Mouse (Mus musculus): ENCODE measurements around the gene Prkce. TPM values are rescaled to one million over a fixed set of nuclear protein-coding genes. Genes with fewer than 3 reads are reported as not detected.

The Prkce gene
- polyA plus RNA-seq, 1 experiment from 2014 or later: 3.1 TPM

- WGBS: 90% methylated on average over 5 of the region's 5 CpGs
- DNase-seq (ENCODE audit: extremely low spot score, low spot score): no peak
- H3K4me1 ChIP-seq: 0 out of 2 replicates have a peak, but pooled peaks cover 3% of the 10 kb centered on the region
- no peaks in the 10 kb centered on the region for H3K27me3 ChIP-seq (ENCODE audit: poor library complexity, severe bottlenecking)
- no peaks in the 10 kb centered on the region for H3K9me3 ChIP-seq
- H3K4me3 ChIP-seq: no peak overlapping the region
- no peak overlapping the region for H3K27ac ChIP-seq
- no peaks in the 10 kb centered on the region for H3K36me3 ChIP-seq (replicated peaks)
Observed at GRCm38 (mm10) chr17:86603848-86604444, 436.4 kb downstream of the Prkce start.

- WGBS: 77% methylated on average over 4 of the region's 4 CpGs
- no peaks in the 10 kb centered on the region for H3K9me3 ChIP-seq
- no peak overlapping the region for H3K4me3 ChIP-seq
- H3K36me3 ChIP-seq (replicated peaks): no peaks in the 10 kb centered on the region
- H3K4me1 ChIP-seq: no peaks in the 10 kb centered on the region
- no peak for DNase-seq (ENCODE audit: extremely low spot score, low spot score)
- H3K27me3 ChIP-seq (ENCODE audit: poor library complexity, severe bottlenecking): no peaks in the 10 kb centered on the region
- no peak overlapping the region for H3K27ac ChIP-seq
Observed at GRCm38 (mm10) chr17:86607981-86608380, 440.4 kb downstream of the Prkce start.

GRCm38 (mm10) chr17:86610271-86610969, 442.8 kb downstream of the Prkce start:
- no peak for DNase-seq (ENCODE audit: extremely low spot score, low spot score)
- WGBS: 87% methylated on average over 8 of the region's 8 CpGs
- H3K4me3 ChIP-seq: no peak overlapping the region
- H3K36me3 ChIP-seq (replicated peaks): no peaks in the 10 kb centered on the region
- H3K4me1 ChIP-seq: no peaks in the 10 kb centered on the region
- H3K27ac ChIP-seq: no peak overlapping the region
- H3K9me3 ChIP-seq: no peaks in the 10 kb centered on the region
- H3K27me3 ChIP-seq (ENCODE audit: poor library complexity, severe bottlenecking): no peaks in the 10 kb centered on the region

GRCm38 (mm10) chr17:86611772-86612171, 444.2 kb downstream of the Prkce start:
- no peak for DNase-seq (ENCODE audit: extremely low spot score, low spot score)
- Histone ChIP-seq H3K4me3 (no peak overlapping the region), H3K36me3 (replicated peaks) (no peaks in the 10 kb centered on the region), H3K4me1 (no peaks in the 10 kb centered on the region), H3K27me3 (ENCODE audit: poor library complexity, severe bottlenecking) (no peaks in the 10 kb centered on the region), H3K27ac (no peak overlapping the region), H3K9me3 (no peaks in the 10 kb centered on the region)
- 85% methylated on average over 5 of the region's 5 CpGs for WGBS

- Histone ChIP-seq H3K27me3 (ENCODE audit: poor library complexity, severe bottlenecking) (no peaks in the 10 kb centered on the region), H3K27ac (no peak overlapping the region), H3K4me3 (no peak overlapping the region), H3K9me3 (no peaks in the 10 kb centered on the region), H3K4me1 (0 out of 2 replicates have a peak, but pooled peaks cover 4% of the 10 kb centered on the region), H3K36me3 (replicated peaks) (no peaks in the 10 kb centered on the region)
- 96% methylated on average over 13 of the region's 13 CpGs for WGBS
- DNase-seq (ENCODE audit: extremely low spot score, low spot score): no peak
Observed at GRCm38 (mm10) chr17:86615592-86616291, 448.2 kb downstream of the Prkce start.

GRCm38 (mm10) chr17:86617570-86618237, 450.1 kb downstream of the Prkce start:
- WGBS: 78% methylated on average over 3 of the region's 3 CpGs
- Histone ChIP-seq H3K4me1 (peaks cover 8% of the 10 kb centered on the region; the same call in 1 of the 2 replicates), H3K9me3 (no peaks in the 10 kb centered on the region), H3K36me3 (replicated peaks) (no peaks in the 10 kb centered on the region), H3K4me3 (no peak overlapping the region), H3K27me3 (ENCODE audit: poor library complexity, severe bottlenecking) (no peaks in the 10 kb centered on the region), H3K27ac (no peak overlapping the region)
- DNase-seq (ENCODE audit: extremely low spot score, low spot score): no peak

- Histone ChIP-seq H3K4me3 (no peak overlapping the region), H3K36me3 (replicated peaks) (no peaks in the 10 kb centered on the region), H3K4me1 (peaks cover 11% of the 10 kb centered on the region; the same call in 1 of the 2 replicates), H3K9me3 (no peaks in the 10 kb centered on the region), H3K27ac (0 out of 2 replicates have a peak overlapping the region, but pooled peaks have one; percentile 7), H3K27me3 (ENCODE audit: poor library complexity, severe bottlenecking) (no peaks in the 10 kb centered on the region)
- WGBS: 85% methylated on average over 4 of the region's 4 CpGs
- no peak for DNase-seq (ENCODE audit: extremely low spot score, low spot score)
Observed at GRCm38 (mm10) chr17:86618431-86618861, 450.9 kb downstream of the Prkce start.

GRCm38 (mm10) chr17:86622862-86623261, 455.3 kb downstream of the Prkce start:
- H3K4me3 ChIP-seq: no peak overlapping the region
- no peaks in the 10 kb centered on the region for H3K27me3 ChIP-seq (ENCODE audit: poor library complexity, severe bottlenecking)
- H3K4me1 ChIP-seq: peaks cover 11% of the 10 kb centered on the region; the same call in 1 of the 2 replicates
- DNase-seq (ENCODE audit: extremely low spot score, low spot score): no peak
- no peaks in the 10 kb centered on the region for H3K9me3 ChIP-seq
- no peaks in the 10 kb centered on the region for H3K36me3 ChIP-seq (replicated peaks)
- H3K27ac ChIP-seq: no peak overlapping the region
- WGBS: 55% methylated on average over 3 of the region's 3 CpGs

- no peak for DNase-seq (ENCODE audit: extremely low spot score, low spot score)
- H3K27ac ChIP-seq: no peak overlapping the region
- no peak overlapping the region for H3K4me3 ChIP-seq
- H3K27me3 ChIP-seq (ENCODE audit: poor library complexity, severe bottlenecking): no peaks in the 10 kb centered on the region
- no peaks in the 10 kb centered on the region for H3K36me3 ChIP-seq (replicated peaks)
- H3K4me1 ChIP-seq: peaks cover 6% of the 10 kb centered on the region; the same call in 1 of the 2 replicates
- H3K9me3 ChIP-seq: no peaks in the 10 kb centered on the region
- WGBS: 88% methylated on average over 6 of the region's 6 CpGs
Observed at GRCm38 (mm10) chr17:86626523-86626922, 458.9 kb downstream of the Prkce start.

GRCm38 (mm10) chr17:86633131-86633530, 465.5 kb downstream of the Prkce start:
- 87% methylated on average over 4 of the region's 4 CpGs for WGBS

GRCm38 (mm10) chr17:86637311-86637710, 469.7 kb downstream of the Prkce start:
- DNase-seq (ENCODE audit: extremely low spot score, low spot score): no peak
- WGBS: 90% methylated on average over 1 of the region's 1 CpGs
- Histone ChIP-seq H3K9me3 (no peaks in the 10 kb centered on the region), H3K36me3 (replicated peaks) (no peaks in the 10 kb centered on the region), H3K4me1 (no peaks in the 10 kb centered on the region), H3K4me3 (no peak overlapping the region), H3K27me3 (ENCODE audit: poor library complexity, severe bottlenecking) (no peaks in the 10 kb centered on the region), H3K27ac (no peak overlapping the region)

More at GRCm38 (mm10) chr17:86633131-86633530, 465.5 kb downstream of the Prkce start:
- H3K4me1 ChIP-seq: no peaks in the 10 kb centered on the region
- H3K27me3 ChIP-seq (ENCODE audit: poor library complexity, severe bottlenecking): no peaks in the 10 kb centered on the region
- H3K4me3 ChIP-seq: no peak overlapping the region
- no peak for DNase-seq (ENCODE audit: extremely low spot score, low spot score)
- no peaks in the 10 kb centered on the region for H3K36me3 ChIP-seq (replicated peaks)
- no peak overlapping the region for H3K27ac ChIP-seq
- H3K9me3 ChIP-seq: no peaks in the 10 kb centered on the region

GRCm38 (mm10) chr17:86639279-86639678, 471.7 kb downstream of the Prkce start:
- WGBS: 88% methylated on average over 3 of the region's 3 CpGs
- no peak for DNase-seq (ENCODE audit: extremely low spot score, low spot score)
- H3K36me3 ChIP-seq (replicated peaks): no peaks in the 10 kb centered on the region

More at GRCm38 (mm10) chr17:86639279-86639678, 471.7 kb downstream of the Prkce start:
- H3K27ac ChIP-seq: no peak overlapping the region
- no peaks in the 10 kb centered on the region for H3K27me3 ChIP-seq (ENCODE audit: poor library complexity, severe bottlenecking)
- no peaks in the 10 kb centered on the region for H3K4me1 ChIP-seq
- H3K9me3 ChIP-seq: no peaks in the 10 kb centered on the region
- H3K4me3 ChIP-seq: no peak overlapping the region
